Mouse (Mus musculus) limb, embryonic 14.5 days (tissue): ENCODE measurements around the gene B3gnt3. TPM values are rescaled to one million over a fixed set of nuclear protein-coding genes. Genes with fewer than 3 reads are reported as not detected.

Experiments
- ATAC-seq: fragments of 200-750 bp; cut with Nextera tagmentation; 2 replicates; pipeline ENCODE4 v1.8.0; 2017; ENCODE audit warnings: low read depth, moderate number of reproducible peaks, moderate TSS enrichment; ENCODE audit not compliant: low FRiP score
- DNase-seq: peaks from one replicate; pipeline ENCODE4 v3.0.0-alpha.2; 2015; ENCODE audit warnings: low spot score
- H3K27ac ChIP-seq: fragments of 300-500 bp; sonication (generic); replicated peaks from 2 replicates; pipeline ENCODE4 v1.5.1; 2014; ENCODE audit warnings: low read depth, mild to moderate bottlenecking, low read length, moderate library complexity, mixed read lengths
- H3K27me3 ChIP-seq: fragments of 300-500 bp; sonication (generic); 2 replicates; pipeline ENCODE4 v1.6.1; 2014; ENCODE audit warnings: low read length, mixed read lengths; ENCODE audit not compliant: control insufficient read depth, insufficient read depth
- H3K36me3 ChIP-seq: fragments of 300-500 bp; sonication (generic); 2 replicates; pipeline ENCODE4 v1.6.1; 2014; ENCODE audit warnings: mild to moderate bottlenecking, low read length, moderate library complexity, mixed read lengths; ENCODE audit not compliant: control insufficient read depth, insufficient read depth
- H3K4me1 ChIP-seq: fragments of 300-500 bp; sonication (generic); 2 replicates; pipeline ENCODE4 v1.6.1; 2014; ENCODE audit warnings: antibody characterized with exemption, low read length, mixed read lengths; ENCODE audit not compliant: control insufficient read depth, insufficient read depth
- H3K4me2 ChIP-seq: fragments of 300-500 bp; sonication (generic); replicated peaks from 2 replicates; pipeline ENCODE4 v1.6.1; 2014; ENCODE audit warnings: low read depth, mild to moderate bottlenecking, low read length, moderate library complexity; ENCODE audit not compliant: severe bottlenecking
- H3K4me3 ChIP-seq: fragments of 300-500 bp; sonication (generic); replicated peaks from 2 replicates; pipeline ENCODE4 v1.5.1; 2014; ENCODE audit warnings: low read length
- H3K9ac ChIP-seq: fragments of 300-500 bp; sonication (generic); 2 replicates; pipeline ENCODE4 v1.6.1; 2014; ENCODE audit warnings: mild to moderate bottlenecking, low read depth, low read length, moderate library complexity; ENCODE audit not compliant: severe bottlenecking
- H3K9me3 ChIP-seq: fragments of 300-500 bp; sonication (generic); 2 replicates; pipeline ENCODE4 v1.6.1; 2016; ENCODE audit warnings: low read length; ENCODE audit not compliant: control insufficient read depth
- POLR2A ChIP-seq: fragments of 200-500 bp; IDR thresholded peaks from 2 replicates; pipeline ENCODE4 v1.8.0; 2012; ENCODE audit warnings: inconsistent platforms, mild to moderate bottlenecking, moderate library complexity, borderline replicate concordance; ENCODE audit not compliant: insufficient read depth, insufficient read length; ENCODE audit errors: extremely low read depth
- WGBS: fragments of 180-500 bp; shearing (Covaris S2); extraction: QIAGEN DNeasy Blood & Tissue Kit; methylation state at CpG from one replicate; pipeline ENCODE4 v1.1.7; 2014; 5-methylcytosine and 5-hydroxymethylcytosine counted together
- polyA plus RNA-seq, 2 experiments: library from polyadenylated mRNA; depleted of rRNA in 1 of 2; stranded (reverse) in 1 of 2; unstranded in 1 of 2; fragments of >200 nt; fragmentation: Nextera tagmentation in 1 of 2; extraction: Ambion mirVana in 1 of 2; gene quantifications; 2 replicates each; pipeline versions ENCODE4 v1.2.1 to v1.2.3; 2012 to 2014

B3gnt3 gene
- polyA plus RNA-seq, 2 experiments: 0.67 to 1.1 TPM

DNA sequence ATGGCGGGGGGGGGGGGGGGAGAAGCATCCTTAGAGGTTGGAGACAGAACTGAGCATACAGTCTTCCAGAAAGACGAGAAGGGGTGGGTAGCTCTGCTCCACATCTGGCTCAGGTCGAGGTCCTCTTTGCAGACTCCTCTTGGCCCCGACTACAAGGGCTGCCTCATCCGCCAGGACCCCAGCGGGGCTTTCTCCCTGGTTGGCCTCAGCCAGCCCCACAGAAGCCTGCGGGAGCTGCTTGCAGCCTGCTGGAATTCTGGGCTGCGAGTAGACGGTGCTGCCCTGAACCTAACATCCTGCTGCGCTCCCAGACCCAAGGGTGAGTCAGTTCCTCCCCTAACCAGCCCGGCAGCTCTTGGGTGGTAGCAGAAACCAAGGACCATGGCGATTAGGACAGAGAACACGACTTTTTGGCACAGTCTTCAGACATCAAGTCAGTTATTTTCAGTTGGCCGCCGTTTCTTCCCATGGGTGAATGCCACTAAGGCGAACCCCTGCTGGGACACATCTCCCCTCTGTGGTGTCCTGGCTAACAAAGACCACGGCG lies 20.1 kb downstream of the B3gnt3 start:
- DNase-seq (no peak), ATAC-seq (no peak)
- Histone ChIP-seq H3K4me3 (no peak overlapping the region), H3K36me3 (no peaks in the 10 kb centered on the region), H3K9ac (no peak overlapping the region), H3K27ac (no peak overlapping the region), H3K4me2 (no peak overlapping the region), H3K4me1 (peaks cover 8% of the 10 kb centered on the region; the same call in 1 of the 2 replicates), H3K27me3 (peaks cover 92% of the 10 kb centered on the region), H3K9me3 (no peaks in the 10 kb centered on the region)
- WGBS: 2% methylated on average over 17 of the region's 18 CpGs
- no peak for TF ChIP-seq POLR2A

DNA sequence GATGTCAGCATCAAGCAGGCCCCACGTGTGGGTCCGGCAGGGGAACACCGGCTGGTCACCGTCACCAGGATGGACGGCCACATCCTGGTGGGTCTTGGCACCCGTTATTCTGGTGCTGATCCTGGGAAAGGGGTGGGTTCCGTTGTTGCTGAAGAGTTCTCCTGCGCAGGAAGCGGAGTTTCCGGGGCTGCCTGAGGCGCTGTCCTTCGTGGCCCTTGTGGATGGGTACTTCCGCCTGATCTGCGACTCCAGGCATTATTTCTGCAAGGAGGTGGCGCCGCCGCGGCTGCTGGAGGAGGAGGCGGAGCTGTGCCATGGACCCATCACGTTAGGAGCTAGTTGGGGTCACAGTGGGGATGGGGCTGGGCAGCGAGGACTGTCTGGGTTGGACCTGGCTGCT lies 21.1 kb downstream of the B3gnt3 start:
- H3K4me2 ChIP-seq: no peak overlapping the region
- no peak overlapping the region for H3K9ac ChIP-seq
- no peaks in the 10 kb centered on the region for H3K36me3 ChIP-seq
- H3K27ac ChIP-seq: no peak overlapping the region
- H3K4me3 ChIP-seq: no peak overlapping the region
- peaks cover 4% of the 10 kb centered on the region; the same call in 1 of the 2 replicates for H3K4me1 ChIP-seq
- no peaks in the 10 kb centered on the region for H3K9me3 ChIP-seq
- H3K27me3 ChIP-seq: peaks cover 85% of the 10 kb centered on the region
- 2% methylated on average over 20 of the region's 21 CpGs for WGBS
- TF ChIP-seq POLR2A: no peak
- ATAC-seq (no peak), DNase-seq (no peak)

- H3K4me2 ChIP-seq: peak overlapping the region; percentile 41
- DNase-seq (no peak), ATAC-seq (no peak)
- WGBS: 5% methylated on average over 45 of the region's 46 CpGs
- no peak overlapping the region for H3K27ac ChIP-seq
- H3K27me3 ChIP-seq: peaks cover 82% of the 10 kb centered on the region
- no peaks in the 10 kb centered on the region for H3K9me3 ChIP-seq
- no peak for TF ChIP-seq POLR2A
- H3K9ac ChIP-seq: 0 out of 2 replicates have a peak overlapping the region, but pooled peaks have one; percentile 16
- no peaks in the 10 kb centered on the region for H3K36me3 ChIP-seq
- H3K4me1 ChIP-seq: peaks cover 4% of the 10 kb centered on the region; the same call in 1 of the 2 replicates
- H3K4me3 ChIP-seq: peak overlapping the region; percentile 14; the same call in 1 of the 2 replicates
Observed at GRCm38 (mm10) chr8:71679550-71680168, 21.9 kb downstream of the B3gnt3 start.

DNA sequence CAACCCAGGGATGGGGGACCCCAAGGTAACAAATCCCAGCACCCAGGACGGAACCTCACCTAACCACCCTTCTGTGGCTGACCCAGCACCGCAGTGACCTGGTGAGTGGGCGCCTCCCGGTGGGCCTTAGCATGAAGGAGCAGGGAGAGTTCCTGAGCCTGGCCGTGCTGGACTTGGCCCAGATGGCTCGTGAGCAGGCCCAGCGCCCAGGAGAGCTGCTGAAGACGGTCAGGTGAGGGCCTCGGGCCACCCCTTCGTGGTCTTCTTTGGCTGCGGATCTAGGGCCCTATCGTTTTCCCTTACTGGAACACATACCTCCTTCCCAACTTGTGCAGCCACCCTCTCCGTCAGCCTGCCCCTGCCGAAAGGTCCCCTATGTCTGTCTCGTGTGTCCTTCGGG lies 22.5 kb downstream of the B3gnt3 start:
- H3K4me2 ChIP-seq: peak overlapping the region; percentile 41
- peaks cover 4% of the 10 kb centered on the region; the same call in 1 of the 2 replicates for H3K4me1 ChIP-seq
- no peak for TF ChIP-seq POLR2A
- H3K36me3 ChIP-seq: no peaks in the 10 kb centered on the region
- peak overlapping the region; percentile 14; the same call in 1 of the 2 replicates for H3K4me3 ChIP-seq
- no peak for ATAC-seq
- WGBS: 16% methylated on average over 15 of the region's 16 CpGs
- H3K27ac ChIP-seq: no peak overlapping the region
- H3K27me3 ChIP-seq: peaks cover 77% of the 10 kb centered on the region
- no peak for DNase-seq
- 0 out of 2 replicates have a peak overlapping the region, but pooled peaks have one; percentile 16 for H3K9ac ChIP-seq
- no peaks in the 10 kb centered on the region for H3K9me3 ChIP-seq

- peaks cover 4% of the 10 kb centered on the region; the same call in 1 of the 2 replicates for H3K4me1 ChIP-seq
- no peak for DNase-seq
- peaks cover 68% of the 10 kb centered on the region for H3K27me3 ChIP-seq
- no peaks in the 10 kb centered on the region for H3K9me3 ChIP-seq
- no peak overlapping the region for H3K4me3 ChIP-seq
- H3K4me2 ChIP-seq: no peak overlapping the region
- WGBS: 60% methylated on average over 4 of the region's 4 CpGs
- no peak for TF ChIP-seq POLR2A
- no peak overlapping the region for H3K9ac ChIP-seq
- H3K36me3 ChIP-seq: no peaks in the 10 kb centered on the region
- ATAC-seq: no peak
- H3K27ac ChIP-seq: no peak overlapping the region
Observed at GRCm38 (mm10) chr8:71678216-71678615, 23.4 kb downstream of the B3gnt3 start.
